In the genomic region with DNA sequence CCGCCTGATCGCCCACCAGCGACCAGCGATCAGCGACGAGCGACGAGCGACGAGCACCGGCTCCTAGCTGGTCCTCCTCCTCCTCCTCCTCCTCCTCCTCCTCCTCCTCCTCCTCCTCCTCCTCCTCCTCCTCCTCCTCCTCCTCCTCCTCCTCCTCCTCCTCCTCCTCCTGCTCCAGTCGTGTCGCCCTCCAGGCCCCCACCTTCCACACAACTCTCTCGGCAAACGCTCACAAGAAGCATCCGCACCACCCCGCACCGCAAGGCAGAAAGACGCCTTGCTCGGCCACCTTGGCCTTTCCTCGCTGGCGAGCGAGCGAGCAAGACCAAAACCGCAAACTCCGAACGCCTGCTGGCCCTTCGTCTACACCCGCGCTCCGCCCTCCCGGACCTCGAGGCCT, we compare ENCODE assay signal across 8 mouse cellular contexts.
DNase-seq lines count a peak whose midpoint lies in the region; ATAC-seq lines count a peak whose summit lies in the region.
"Not testable (repeated sequence)": the region's sequence is repeated elsewhere in the genome, so short reads cannot be mapped to it uniquely, and the experiment has no call there.

No protein-coding gene starts in this region.

- peak overlapping the region; percentile 47 for H3K4me2 ChIP-seq in embryonic facial prominence, embryonic 12.5 days (replicated peaks)
- H3K4me2 ChIP-seq in intestine, embryonic 16.5 days (ENCODE audit: low read depth, low read length): peak overlapping the region; percentile 30; the same call in 1 of the 2 replicates
- H3K4me2 ChIP-seq in lung, embryonic 15.5 days: peak overlapping the region; percentile 54

- ATAC-seq in embryonic facial prominence, embryonic 12.5 days (ENCODE audit: insufficient number of reproducible peaks, insufficient read depth, low FRiP score, low TSS enrichment); intestine, embryonic 16.5 days; lung, embryonic 15.5 days (ENCODE audit: borderline replicate concordance, extremely low read depth, low FRiP score, low TSS enrichment): not testable (repeated sequence)

- H3K4me1 ChIP-seq in embryonic facial prominence, embryonic 12.5 days; intestine, embryonic 16.5 days (ENCODE audit: control insufficient read depth, insufficient read depth, low read length); lung, embryonic 15.5 days: not testable (repeated sequence)

- peak overlapping the region; percentile 35 for H3K4me3 ChIP-seq in embryonic facial prominence, embryonic 12.5 days
- peak overlapping the region; percentile 32 for H3K4me3 ChIP-seq in intestine, embryonic 16.5 days (ENCODE audit: low read length)
- H3K4me3 ChIP-seq in lung, embryonic 15.5 days: peak overlapping the region; percentile 35

- DNase-seq in adrenal gland, adult 18-20 months (ENCODE audit: low spot score in 2 of 2): peak; percentile 54 to 55
- DNase-seq in heart, adult 9 months (ENCODE audit: low spot score in 2 of 2): peak; percentile 9 to 26
- DNase-seq in left cerebral cortex, adult 18-20 months (ENCODE audit: low spot score in 2 of 2): peak; percentile 40 to 43
- peak; percentile 68 to 70 for DNase-seq in right cerebral cortex, postnatal 10 days (ENCODE audit: low spot score in 2 of 2)
- peak; percentile 45 to 66 for DNase-seq in thymus, postnatal 36 days

- not testable (repeated sequence) for H3K9me3 ChIP-seq in embryonic facial prominence, embryonic 12.5 days; intestine, embryonic 16.5 days (ENCODE audit: control insufficient read depth, low read length); lung, embryonic 15.5 days

- H3K9ac ChIP-seq in embryonic facial prominence, embryonic 12.5 days; intestine, embryonic 16.5 days (ENCODE audit: low read depth, low read length); lung, embryonic 15.5 days: not testable (repeated sequence)

- H3K27ac ChIP-seq in embryonic facial prominence, embryonic 12.5 days; intestine, embryonic 16.5 days (ENCODE audit: low read length); lung, embryonic 15.5 days: not testable (repeated sequence)

- not testable (repeated sequence) for H3K36me3 ChIP-seq in embryonic facial prominence, embryonic 12.5 days; intestine, embryonic 16.5 days (ENCODE audit: control insufficient read depth, insufficient read depth, low read length); lung, embryonic 15.5 days

- 17% methylated on average over 12 of the region's 33 CpGs for WGBS in embryonic facial prominence, embryonic 12.5 days
- 3% methylated on average over 12 of the region's 33 CpGs for WGBS in intestine, embryonic 16.5 days
- 1% methylated on average over 13 of the region's 33 CpGs for WGBS in lung, embryonic 15.5 days

- H3K27me3 ChIP-seq in embryonic facial prominence, embryonic 12.5 days; intestine, embryonic 16.5 days (replicated peaks; ENCODE audit: control insufficient read depth, insufficient read depth, low read length); lung, embryonic 15.5 days: not testable (repeated sequence)

Comparison
In these comparisons a context has a peak if more than half of its experiments do, and no peak if none do; other contexts are left out.
1. DNase-seq: peak in every context shown above with its lines; median percentile 69 in right cerebral cortex, postnatal 10 days; 56 in thymus, postnatal 36 days; 54 in adrenal gland, adult 18-20 months; 42 in left cerebral cortex, adult 18-20 months; 18 in heart, adult 9 months.